Mouse (Mus musculus) limb, embryonic 15.5 days (tissue): ENCODE measurements around the gene Cd300c2. TPM values are rescaled to one million over a fixed set of nuclear protein-coding genes. Genes with fewer than 3 reads are reported as not detected.
"Not testable (repeated sequence)": the region's sequence is repeated elsewhere in the genome, so short reads cannot be mapped to it uniquely, and the experiment has no call there.

Experiments
- ATAC-seq: fragments of 200-750 bp; cut with Nextera tagmentation; 2 replicates; pipeline ENCODE4 v1.8.0; 2017; ENCODE audit warnings: low read depth, moderate TSS enrichment; ENCODE audit not compliant: insufficient number of reproducible peaks, low FRiP score, low TSS enrichment
- H3K27ac ChIP-seq: fragments of 300-500 bp; sonication (generic); 2 replicates; pipeline ENCODE4 v1.5.1; 2015; ENCODE audit warnings: moderate library complexity, mild to moderate bottlenecking, inconsistent platforms
- H3K27me3 ChIP-seq: fragments of 300-500 bp; sonication (generic); 2 replicates; pipeline ENCODE4 v1.6.1; 2015; ENCODE audit warnings: inconsistent platforms
- H3K36me3 ChIP-seq: fragments of 300-500 bp; sonication (generic); 2 replicates; pipeline ENCODE4 v1.6.1; 2015; ENCODE audit warnings: inconsistent platforms
- H3K4me1 ChIP-seq: fragments of 300-500 bp; sonication (generic); 2 replicates; pipeline ENCODE4 v1.6.1; 2015; ENCODE audit warnings: inconsistent platforms
- H3K4me2 ChIP-seq: fragments of 300-500 bp; sonication (generic); 2 replicates; pipeline ENCODE4 v1.6.1; 2015; ENCODE audit warnings: mild to moderate bottlenecking, inconsistent platforms
- H3K4me3 ChIP-seq: fragments of 300-500 bp; sonication (generic); 2 replicates; pipeline ENCODE4 v1.5.1; 2015; ENCODE audit warnings: mild to moderate bottlenecking, inconsistent platforms
- H3K9ac ChIP-seq: fragments of 300-500 bp; sonication (generic); 2 replicates; pipeline ENCODE4 v1.6.1; 2015; ENCODE audit warnings: inconsistent platforms
- H3K9me3 ChIP-seq: fragments of 300-500 bp; sonication (generic); 2 replicates; pipeline ENCODE4 v1.6.1; 2016; ENCODE audit warnings: inconsistent platforms
- WGBS: fragments of 180-500 bp; shearing (Covaris S2); methylation state at CpG from one replicate; pipeline ENCODE4 v1.1.7; 2015; 5-methylcytosine and 5-hydroxymethylcytosine counted together
- polyA plus RNA-seq: library from polyadenylated mRNA; unstranded; fragments of >200 nt; fragmentation: Nextera tagmentation; extraction: Ambion mirVana; gene quantifications from 2 replicates; pipeline ENCODE4 v1.2.1, GENCODE M21; 2015

The Cd300c2 gene
- polyA plus RNA-seq, result 2.8 and 3.0 TPM in 2 replicates

- no peak for ATAC-seq
These were observed at the start of gene Cd300c2 for GRCm38 (mm10) chr11:115001474-115002040. Cd300c2 (minus strand) TSS chr11:115001880.

GRCm38 (mm10) chr11:115049282-115049895 is 47.7 kb upstream of the Cd300c2 start:
- H3K36me3 ChIP-seq, result no peaks in the 10 kb centered on the region
- no peaks in the 10 kb centered on the region for H3K4me1 ChIP-seq
- H3K9ac ChIP-seq, result no peak overlapping the region
- H3K4me3 ChIP-seq, result no peak overlapping the region
- no peaks in the 10 kb centered on the region for H3K27me3 ChIP-seq
- H3K27ac ChIP-seq, result no peak overlapping the region
- whole genome bisulfite sequencing, result 43% methylated on average over 3 of the region's 3 CpGs
- no peaks in the 10 kb centered on the region for H3K9me3 ChIP-seq
- ATAC-seq, result no peak
- no peak overlapping the region for H3K4me2 ChIP-seq

More at GRCm38 (mm10) chr11:115001474-115002040, at the start of gene Cd300c2:
- Histone ChIP-seq H3K27me3 (no peaks in the 10 kb centered on the region), H3K36me3 (no peaks in the 10 kb centered on the region), H3K9ac (no peak within 1 kb of the TSS), H3K4me2 (no peak within 1 kb of the TSS), H3K27ac (no peak within 1 kb of the TSS), H3K4me1 (no peaks in the 10 kb centered on the region), H3K9me3 (no peaks in the 10 kb centered on the region), H3K4me3 (no peak within 1 kb of the TSS)
- 84% methylated on average over 7 of the region's 7 CpGs for WGBS

- Histone ChIP-seq H3K9me3 (no peaks in the 10 kb centered on the region), H3K4me2 (no peak within 1 kb of the TSS), H3K27ac (no peak within 1 kb of the TSS), H3K27me3 (no peaks in the 10 kb centered on the region), H3K9ac (no peak within 1 kb of the TSS), H3K4me3 (no peak within 1 kb of the TSS), H3K4me1 (no peaks in the 10 kb centered on the region), H3K36me3 (no peaks in the 10 kb centered on the region)
- no peak for ATAC-seq
- WGBS, result 80% methylated on average over 2 of the region's 2 CpGs
These were observed 46.6 kb upstream of the Cd300c2 start, which contains the start of gene Cd300ld3 for GRCm38 (mm10) chr11:115048259-115048658. Cd300ld3 (minus strand) TSS chr11:115048409.

GRCm38 (mm10) chr11:115037669-115038068 is 36.0 kb upstream of the Cd300c2 start, which contains the start of gene Cd300ld5:
Cd300ld5 (minus strand) TSS chr11:115037769.
- no CpG with 5 or more reads among the region's 6 CpGs for WGBS
- H3K4me3 ChIP-seq, ATAC-seq, H3K4me2 ChIP-seq, H3K9me3 ChIP-seq, H3K27ac ChIP-seq, H3K9ac ChIP-seq, H3K36me3 ChIP-seq, H3K27me3 ChIP-seq, H3K4me1 ChIP-seq: not testable (repeated sequence)

- H3K4me1 ChIP-seq, H3K4me2 ChIP-seq, H3K27ac ChIP-seq, ATAC-seq, H3K27me3 ChIP-seq, H3K4me3 ChIP-seq, H3K9ac ChIP-seq, H3K36me3 ChIP-seq, H3K9me3 ChIP-seq: not testable (repeated sequence)
- no CpG with 5 or more reads among the region's 6 CpGs for WGBS
These were observed 25.2 kb upstream of the Cd300c2 start, which contains the start of gene Cd300ld4 for GRCm38 (mm10) chr11:115026912-115027311. Cd300ld4 (minus strand) TSS chr11:115027012.

- H3K27ac ChIP-seq, H3K27me3 ChIP-seq, H3K4me1 ChIP-seq, H3K9me3 ChIP-seq, H3K9ac ChIP-seq, ATAC-seq, H3K4me3 ChIP-seq, H3K36me3 ChIP-seq, H3K4me2 ChIP-seq: not testable (repeated sequence)
- WGBS, result no CpG with 5 or more reads among the region's 7 CpGs
These were observed 14.4 kb upstream of the Cd300c2 start, which contains the start of gene Cd300ld2 for GRCm38 (mm10) chr11:115016093-115016492. Cd300ld2 (minus strand) TSS chr11:115016193.

GRCm38 (mm10) chr11:115004070-115004469 is 2.4 kb upstream of the Cd300c2 start:
- ATAC-seq, result no peak
- Histone ChIP-seq H3K36me3 (no peaks in the 10 kb centered on the region), H3K9me3 (no peaks in the 10 kb centered on the region), H3K4me2 (no peak overlapping the region), H3K27me3 (no peaks in the 10 kb centered on the region), H3K9ac (no peak overlapping the region), H3K27ac (no peak overlapping the region), H3K4me1 (no peaks in the 10 kb centered on the region), H3K4me3 (no peak overlapping the region)
- 80% methylated on average over 5 of the region's 5 CpGs for WGBS

- no peak for ATAC-seq
- no peaks in the 10 kb centered on the region for H3K27me3 ChIP-seq
- no peak within 1 kb of the TSS for H3K27ac ChIP-seq
- no peaks in the 10 kb centered on the region for H3K9me3 ChIP-seq
- no peaks in the 10 kb centered on the region for H3K36me3 ChIP-seq
- H3K4me2 ChIP-seq, result no peak within 1 kb of the TSS
- 77% methylated on average over 4 of the region's 4 CpGs for WGBS
- no peak within 1 kb of the TSS for H3K4me3 ChIP-seq
- H3K4me1 ChIP-seq, result no peaks in the 10 kb centered on the region
- H3K9ac ChIP-seq, result no peak within 1 kb of the TSS
These were observed 11.9 kb downstream of the Cd300c2 start, which contains the start of gene Cd300ld for GRCm38 (mm10) chr11:114989793-114990192. Cd300ld (minus strand) TSS chr11:114989922.

- Histone ChIP-seq H3K36me3 (no peaks in the 10 kb centered on the region), H3K4me3 (no peak overlapping the region), H3K4me2 (no peak overlapping the region)
These were observed 19.8 kb downstream of the Cd300c2 start for GRCm38 (mm10) chr11:114981866-114982265.

GRCm38 (mm10) chr11:114972726-114973125 is 29.0 kb downstream of the Cd300c2 start:
- WGBS, result 70% methylated on average over 10 of the region's 10 CpGs
- no peak overlapping the region for H3K4me3 ChIP-seq
- H3K9me3 ChIP-seq, result 0 out of 2 replicates have a peak, but pooled peaks cover 4% of the 10 kb centered on the region
- H3K27ac ChIP-seq, result no peak overlapping the region
- no peaks in the 10 kb centered on the region for H3K27me3 ChIP-seq
- H3K36me3 ChIP-seq, result no peaks in the 10 kb centered on the region
- ATAC-seq, result no peak
- no peaks in the 10 kb centered on the region for H3K4me1 ChIP-seq
- H3K4me2 ChIP-seq, result no peak overlapping the region
- no peak overlapping the region for H3K9ac ChIP-seq

More at GRCm38 (mm10) chr11:114981866-114982265, 19.8 kb downstream of the Cd300c2 start:
- WGBS, result 76% methylated on average over 4 of the region's 4 CpGs
- no peak overlapping the region for H3K27ac ChIP-seq
- H3K9ac ChIP-seq, result no peak overlapping the region
- no peak for ATAC-seq
- H3K4me1 ChIP-seq, result no peaks in the 10 kb centered on the region
- H3K27me3 ChIP-seq, result no peaks in the 10 kb centered on the region
- 0 out of 2 replicates have a peak, but pooled peaks cover 3% of the 10 kb centered on the region for H3K9me3 ChIP-seq

- Histone ChIP-seq H3K4me1 (no peaks in the 10 kb centered on the region), H3K9ac (no peak within 1 kb of the TSS), H3K9me3 (0 out of 2 replicates have a peak, but pooled peaks cover under 1% of the 10 kb centered on the region), H3K27ac (no peak within 1 kb of the TSS), H3K4me2 (no peak within 1 kb of the TSS), H3K36me3 (no peaks in the 10 kb centered on the region), H3K27me3 (no peaks in the 10 kb centered on the region), H3K4me3 (no peak within 1 kb of the TSS)
- WGBS, result 75% methylated on average over 9 of the region's 9 CpGs
- no peak for ATAC-seq
These were observed 32.9 kb downstream of the Cd300c2 start, which contains the start of gene Cd300c for GRCm38 (mm10) chr11:114968752-114969207. Cd300c (minus strand) TSS chr11:114969157.

- ATAC-seq, result no peak
- H3K4me3 ChIP-seq, result no peak overlapping the region
These were observed 36.4 kb downstream of the Cd300c2 start for GRCm38 (mm10) chr11:114965182-114965828.

More at GRCm38 (mm10) chr11:114965182-114965828, 36.4 kb downstream of the Cd300c2 start:
- no peak overlapping the region for H3K9ac ChIP-seq
- no peaks in the 10 kb centered on the region for H3K4me1 ChIP-seq
- H3K36me3 ChIP-seq, result no peaks in the 10 kb centered on the region
- H3K27me3 ChIP-seq, result no peaks in the 10 kb centered on the region
- no peak overlapping the region for H3K4me2 ChIP-seq
- WGBS, result 47% methylated on average over 3 of the region's 3 CpGs
- no peaks in the 10 kb centered on the region for H3K9me3 ChIP-seq
- no peak overlapping the region for H3K27ac ChIP-seq
